Mouse (Mus musculus): ENCODE measurements around the gene Bik. TPM values are rescaled to one million over a fixed set of nuclear protein-coding genes. Genes with fewer than 3 reads are reported as not detected.

Gene Bik
- polyA plus RNA-seq, 1 experiment from 2014 or later: 2.1 TPM

- Histone ChIP-seq H3K27ac (ENCODE audit: low read depth, low read length) (no peak overlapping the region), H3K4me3 (ENCODE audit: low read depth, low read length) (no peak overlapping the region), H3K36me3 (ENCODE audit: control insufficient read depth, insufficient read depth, low read length) (peaks cover 4% of the 10 kb centered on the region; the same call in 1 of the 2 replicates), H3K4me1 (replicated peaks; ENCODE audit: control insufficient read depth, insufficient read depth, low read length) (no peaks in the 10 kb centered on the region), H3K9ac (ENCODE audit: low read depth, low read length) (no peak overlapping the region), H3K4me2 (replicated peaks; ENCODE audit: low read depth, low read length) (no peak overlapping the region), H3K27me3 (ENCODE audit: control insufficient read depth, insufficient read depth, low read length) (no peaks in the 10 kb centered on the region), H3K9me3 (ENCODE audit: control insufficient read depth, low read length) (no peaks in the 10 kb centered on the region)
- no peak for ATAC-seq (ENCODE audit: low FRiP score)
- WGBS: 95% methylated on average over 20 of the region's 20 CpGs
- DNase-seq (ENCODE audit: low spot score): no peak
Measured at GRCm38 (mm10) chr15:83489471-83489870, 37.2 kb upstream of the Bik start.

- no peak for ATAC-seq (ENCODE audit: low FRiP score)
- H3K4me2 ChIP-seq (replicated peaks; ENCODE audit: low read depth, low read length): no peak overlapping the region
- WGBS: 86% methylated on average over 5 of the region's 5 CpGs
- DNase-seq (ENCODE audit: low spot score): no peak
- no peak overlapping the region for H3K27ac ChIP-seq (ENCODE audit: low read depth, low read length)
- no peaks in the 10 kb centered on the region for H3K4me1 ChIP-seq (replicated peaks; ENCODE audit: control insufficient read depth, insufficient read depth, low read length)
- no peaks in the 10 kb centered on the region; the same call in 1 of the 2 replicates for H3K36me3 ChIP-seq (ENCODE audit: control insufficient read depth, insufficient read depth, low read length)
- no peak overlapping the region for H3K9ac ChIP-seq (ENCODE audit: low read depth, low read length)
- no peaks in the 10 kb centered on the region for H3K9me3 ChIP-seq (ENCODE audit: control insufficient read depth, low read length)
- no peaks in the 10 kb centered on the region for H3K27me3 ChIP-seq (ENCODE audit: control insufficient read depth, insufficient read depth, low read length)
- no peak overlapping the region for H3K4me3 ChIP-seq (ENCODE audit: low read depth, low read length)
Measured at GRCm38 (mm10) chr15:83491891-83492290, 34.8 kb upstream of the Bik start.

- ATAC-seq (ENCODE audit: low FRiP score) (no peak), DNase-seq (ENCODE audit: low spot score) (no peak)
- no peaks in the 10 kb centered on the region for H3K36me3 ChIP-seq (ENCODE audit: control insufficient read depth, insufficient read depth, low read length)
- WGBS: 88% methylated on average over 7 of the region's 7 CpGs
- no peak overlapping the region for H3K27ac ChIP-seq (ENCODE audit: low read depth, low read length)
- no peak overlapping the region for H3K9ac ChIP-seq (ENCODE audit: low read depth, low read length)
- H3K4me3 ChIP-seq (ENCODE audit: low read depth, low read length): no peak overlapping the region
- H3K9me3 ChIP-seq (ENCODE audit: control insufficient read depth, low read length): no peaks in the 10 kb centered on the region
- no peak overlapping the region for H3K4me2 ChIP-seq (replicated peaks; ENCODE audit: low read depth, low read length)
- H3K4me1 ChIP-seq (replicated peaks; ENCODE audit: control insufficient read depth, insufficient read depth, low read length): no peaks in the 10 kb centered on the region
- no peaks in the 10 kb centered on the region for H3K27me3 ChIP-seq (ENCODE audit: control insufficient read depth, insufficient read depth, low read length)
Measured at GRCm38 (mm10) chr15:83493856-83494571, 32.6 kb upstream of the Bik start.

- Histone ChIP-seq H3K9me3 (ENCODE audit: control insufficient read depth, low read length) (no peaks in the 10 kb centered on the region), H3K4me3 (ENCODE audit: low read depth, low read length) (no peak overlapping the region), H3K4me2 (replicated peaks; ENCODE audit: low read depth, low read length) (no peak overlapping the region), H3K27me3 (ENCODE audit: control insufficient read depth, insufficient read depth, low read length) (no peaks in the 10 kb centered on the region), H3K4me1 (replicated peaks; ENCODE audit: control insufficient read depth, insufficient read depth, low read length) (no peaks in the 10 kb centered on the region), H3K9ac (ENCODE audit: low read depth, low read length) (no peak overlapping the region), H3K27ac (ENCODE audit: low read depth, low read length) (no peak overlapping the region), H3K36me3 (ENCODE audit: control insufficient read depth, insufficient read depth, low read length) (0 out of 2 replicates have a peak, but pooled peaks cover under 1% of the 10 kb centered on the region)
- DNase-seq (ENCODE audit: low spot score): no peak
- 84% methylated on average over 6 of the region's 6 CpGs for WGBS
- no peak for ATAC-seq (ENCODE audit: low FRiP score)
Measured at GRCm38 (mm10) chr15:83494572-83494920, 32.1 kb upstream of the Bik start.

GRCm38 (mm10) chr15:83495195-83495594, 31.5 kb upstream of the Bik start:
- 89% methylated on average over 3 of the region's 3 CpGs for WGBS
- no peaks in the 10 kb centered on the region for H3K27me3 ChIP-seq (ENCODE audit: control insufficient read depth, insufficient read depth, low read length)
- H3K4me1 ChIP-seq (replicated peaks; ENCODE audit: control insufficient read depth, insufficient read depth, low read length): no peaks in the 10 kb centered on the region
- H3K36me3 ChIP-seq (ENCODE audit: control insufficient read depth, insufficient read depth, low read length): 0 out of 2 replicates have a peak, but pooled peaks cover 2% of the 10 kb centered on the region
- H3K9ac ChIP-seq (ENCODE audit: low read depth, low read length): no peak overlapping the region
- H3K27ac ChIP-seq (ENCODE audit: low read depth, low read length): no peak overlapping the region
- no peak overlapping the region for H3K4me2 ChIP-seq (replicated peaks; ENCODE audit: low read depth, low read length)
- DNase-seq (ENCODE audit: low spot score) (no peak), ATAC-seq (ENCODE audit: low FRiP score) (no peak)
- H3K4me3 ChIP-seq (ENCODE audit: low read depth, low read length): no peak overlapping the region
- H3K9me3 ChIP-seq (ENCODE audit: control insufficient read depth, low read length): no peaks in the 10 kb centered on the region

GRCm38 (mm10) chr15:83495787-83496367, 30.8 kb upstream of the Bik start:
- Histone ChIP-seq H3K4me1 (replicated peaks; ENCODE audit: control insufficient read depth, insufficient read depth, low read length) (no peaks in the 10 kb centered on the region), H3K4me2 (replicated peaks; ENCODE audit: low read depth, low read length) (no peak overlapping the region), H3K9me3 (ENCODE audit: control insufficient read depth, low read length) (no peaks in the 10 kb centered on the region), H3K4me3 (ENCODE audit: low read depth, low read length) (no peak overlapping the region), H3K36me3 (ENCODE audit: control insufficient read depth, insufficient read depth, low read length) (0 out of 2 replicates have a peak, but pooled peaks cover 2% of the 10 kb centered on the region), H3K27ac (ENCODE audit: low read depth, low read length) (no peak overlapping the region), H3K9ac (ENCODE audit: low read depth, low read length) (no peak overlapping the region), H3K27me3 (ENCODE audit: control insufficient read depth, insufficient read depth, low read length) (no peaks in the 10 kb centered on the region)
- 71% methylated on average over 22 of the region's 22 CpGs for whole genome bisulfite sequencing
- ATAC-seq (ENCODE audit: low FRiP score) (no peak), DNase-seq (ENCODE audit: low spot score) (no peak)

GRCm38 (mm10) chr15:83497299-83497698, 29.4 kb upstream of the Bik start:
- Histone ChIP-seq H3K9ac (ENCODE audit: low read depth, low read length) (no peak overlapping the region), H3K36me3 (ENCODE audit: control insufficient read depth, insufficient read depth, low read length) (0 out of 2 replicates have a peak, but pooled peaks cover 2% of the 10 kb centered on the region), H3K4me1 (replicated peaks; ENCODE audit: control insufficient read depth, insufficient read depth, low read length) (no peaks in the 10 kb centered on the region), H3K4me3 (ENCODE audit: low read depth, low read length) (no peak overlapping the region), H3K4me2 (replicated peaks; ENCODE audit: low read depth, low read length) (no peak overlapping the region), H3K9me3 (ENCODE audit: control insufficient read depth, low read length) (no peaks in the 10 kb centered on the region), H3K27me3 (ENCODE audit: control insufficient read depth, insufficient read depth, low read length) (no peaks in the 10 kb centered on the region), H3K27ac (ENCODE audit: low read depth, low read length) (no peak overlapping the region)
- ATAC-seq (ENCODE audit: low FRiP score) (no peak), DNase-seq (ENCODE audit: low spot score) (no peak)
- 91% methylated on average over 6 of the region's 6 CpGs for WGBS

- H3K36me3 ChIP-seq (ENCODE audit: control insufficient read depth, insufficient read depth, low read length): 0 out of 2 replicates have a peak, but pooled peaks cover 2% of the 10 kb centered on the region
- H3K9ac ChIP-seq (ENCODE audit: low read depth, low read length): no peak overlapping the region
- no peak overlapping the region for H3K4me3 ChIP-seq (ENCODE audit: low read depth, low read length)
- H3K27me3 ChIP-seq (ENCODE audit: control insufficient read depth, insufficient read depth, low read length): no peaks in the 10 kb centered on the region
- H3K4me2 ChIP-seq (replicated peaks; ENCODE audit: low read depth, low read length): no peak overlapping the region
- no peak overlapping the region for H3K27ac ChIP-seq (ENCODE audit: low read depth, low read length)
- H3K9me3 ChIP-seq (ENCODE audit: control insufficient read depth, low read length): no peaks in the 10 kb centered on the region
- WGBS: 91% methylated on average over 10 of the region's 10 CpGs
- no peak for ATAC-seq (ENCODE audit: low FRiP score)
- no peak for DNase-seq (ENCODE audit: low spot score)
- H3K4me1 ChIP-seq (replicated peaks; ENCODE audit: control insufficient read depth, insufficient read depth, low read length): no peaks in the 10 kb centered on the region
Measured at GRCm38 (mm10) chr15:83499211-83499755, 27.4 kb upstream of the Bik start.

GRCm38 (mm10) chr15:83500352-83500751, 26.3 kb upstream of the Bik start:
- WGBS: 52% methylated on average over 3 of the region's 3 CpGs
- H3K4me3 ChIP-seq (ENCODE audit: low read depth, low read length): no peak overlapping the region
- H3K9me3 ChIP-seq (ENCODE audit: control insufficient read depth, low read length): no peaks in the 10 kb centered on the region
- ATAC-seq (ENCODE audit: low FRiP score) (no peak), DNase-seq (ENCODE audit: low spot score) (no peak)
- H3K36me3 ChIP-seq (ENCODE audit: control insufficient read depth, insufficient read depth, low read length): 0 out of 2 replicates have a peak, but pooled peaks cover 2% of the 10 kb centered on the region
- no peak overlapping the region for H3K4me2 ChIP-seq (replicated peaks; ENCODE audit: low read depth, low read length)
- no peaks in the 10 kb centered on the region for H3K27me3 ChIP-seq (ENCODE audit: control insufficient read depth, insufficient read depth, low read length)
- no peak overlapping the region for H3K9ac ChIP-seq (ENCODE audit: low read depth, low read length)
- H3K4me1 ChIP-seq (replicated peaks; ENCODE audit: control insufficient read depth, insufficient read depth, low read length): no peaks in the 10 kb centered on the region
- no peak overlapping the region for H3K27ac ChIP-seq (ENCODE audit: low read depth, low read length)
